Mouse (Mus musculus) 3134 (cell line): ENCODE data around the gene Card19.

ENCODE experiments used
- DNase-seq: peaks from one replicate; pipeline ENCODE4 v3.0.0-alpha.2; 2011; ENCODE audit warnings: low spot score; ENCODE audit not compliant: insufficient read length; ENCODE audit errors: extremely low read depth

Gene Card19

DNA sequence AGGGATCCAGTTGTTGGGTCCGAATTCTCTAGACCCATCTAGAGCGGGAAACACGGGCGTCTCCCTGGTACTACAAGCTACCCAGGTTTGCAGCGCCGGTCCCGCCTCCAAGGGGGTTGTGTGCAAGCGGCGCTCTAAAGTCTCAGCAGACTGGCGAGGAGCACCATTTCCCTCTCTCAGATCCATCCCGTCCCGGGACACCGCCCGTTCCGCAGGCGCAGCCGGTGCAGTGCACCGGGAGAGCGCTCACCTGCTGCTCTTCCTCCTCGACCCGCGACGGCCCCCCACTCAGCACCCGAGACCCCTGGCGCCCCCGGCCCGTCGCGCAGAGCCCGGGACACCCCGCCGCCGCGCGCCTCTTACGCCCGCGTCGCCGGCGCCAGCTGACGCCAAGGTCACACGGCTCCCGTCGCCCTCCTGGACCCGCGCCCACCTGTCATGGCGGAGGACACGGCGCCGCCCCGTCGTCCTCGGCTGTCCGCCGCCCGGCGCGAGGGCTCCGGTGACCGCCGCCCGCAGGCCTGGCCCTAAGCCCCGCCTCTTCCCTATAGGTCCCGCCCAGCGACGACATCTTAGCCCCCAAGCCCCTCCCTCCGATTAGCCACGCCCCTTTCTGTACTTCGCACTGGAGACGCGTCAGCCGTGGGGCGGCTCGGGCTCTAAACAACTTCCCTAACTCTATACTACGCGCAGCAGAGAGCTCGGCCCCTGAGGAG, at the start of gene Card19:
TSS of gene Card19 (minus strand) at position 534 of the 716 bp plus-strand sequence.
- peak; percentile 91 for DNase-seq

DNA sequence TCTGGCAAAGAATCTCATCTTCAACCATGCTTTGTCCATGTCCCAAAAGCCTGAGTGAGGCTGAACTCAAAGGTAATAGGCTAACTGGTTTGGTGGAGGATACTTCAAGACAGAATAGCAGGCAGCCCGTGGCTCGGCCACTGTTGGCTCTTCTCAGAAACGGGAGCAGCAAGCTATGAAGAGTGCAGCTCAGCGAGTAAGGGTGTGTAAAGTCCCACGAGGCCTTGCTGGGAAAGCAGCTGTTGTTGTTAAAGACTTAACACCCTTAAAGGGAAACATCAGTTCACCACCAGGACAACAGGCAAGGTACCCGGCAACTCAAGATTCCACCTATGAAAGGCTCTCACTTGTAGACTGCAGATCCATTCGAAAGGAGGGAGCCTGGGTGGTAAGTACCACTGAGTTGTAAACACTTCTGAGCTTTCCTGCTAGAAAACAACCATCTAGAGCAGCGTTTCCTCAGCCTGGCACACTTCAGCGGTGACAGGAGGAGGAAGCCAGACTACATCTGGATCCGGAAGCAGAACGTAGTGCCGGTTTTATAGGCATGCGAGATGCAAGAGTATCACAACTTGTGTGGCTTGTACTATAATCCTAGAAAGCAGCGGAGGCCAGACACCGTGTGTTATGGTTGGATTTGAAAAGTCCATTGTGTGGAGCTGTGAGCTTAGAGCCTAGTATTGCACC, 44.3 kb upstream of the Card19 start:
- no peak for DNase-seq

- no peak for DNase-seq
Observed at GRCm38 (mm10) chr13:49257819-49258313, 42.0 kb upstream of the Card19 start.

GRCm38 (mm10) chr13:49252746-49253145, 36.9 kb upstream of the Card19 start:
- DNase-seq: no peak

- DNase-seq: no peak
Observed at GRCm38 (mm10) chr13:49252113-49252512, 36.3 kb upstream of the Card19 start.

DNA sequence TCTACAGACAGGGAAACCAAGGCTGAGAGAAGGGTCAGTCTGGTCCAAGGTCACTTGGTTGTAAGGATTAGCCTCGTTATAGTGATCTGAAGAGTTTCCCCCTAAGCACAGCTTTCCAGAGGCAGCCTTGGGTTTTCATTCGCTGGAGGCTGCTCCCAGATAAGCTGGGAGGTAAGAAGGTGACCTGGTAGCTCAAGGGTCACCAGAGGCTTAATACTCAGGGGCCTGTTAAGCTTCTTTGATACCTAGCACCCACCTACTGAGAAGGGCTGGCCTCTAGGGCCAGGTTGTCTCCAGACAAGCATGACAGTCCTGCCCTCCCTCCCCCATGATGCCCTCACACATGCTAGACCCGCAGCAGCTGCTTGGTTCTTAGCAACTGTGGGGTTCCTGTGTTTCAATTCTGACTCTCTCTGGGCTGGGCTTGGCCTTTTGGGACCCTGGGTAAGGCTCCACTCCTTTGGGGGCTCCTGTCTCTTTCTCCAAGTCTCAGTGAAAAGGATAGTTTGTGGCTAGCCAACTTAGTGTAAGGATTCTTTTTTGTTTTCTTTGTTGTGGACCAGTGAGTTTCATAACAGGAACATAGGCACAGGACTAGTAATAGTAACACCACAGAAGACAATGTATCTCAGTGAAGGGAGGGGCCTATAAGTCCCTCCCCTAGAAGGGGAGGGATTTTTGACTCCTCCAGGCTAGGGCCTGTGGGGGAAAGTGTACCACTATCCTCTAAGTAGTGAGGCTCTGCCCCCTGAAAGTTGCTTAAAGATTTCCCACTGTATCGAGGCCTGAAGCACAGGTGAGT, 35.1 kb upstream of the Card19 start:
- no peak for DNase-seq

GRCm38 (mm10) chr13:49249634-49250033, 33.8 kb upstream of the Card19 start:
- no peak for DNase-seq

DNA sequence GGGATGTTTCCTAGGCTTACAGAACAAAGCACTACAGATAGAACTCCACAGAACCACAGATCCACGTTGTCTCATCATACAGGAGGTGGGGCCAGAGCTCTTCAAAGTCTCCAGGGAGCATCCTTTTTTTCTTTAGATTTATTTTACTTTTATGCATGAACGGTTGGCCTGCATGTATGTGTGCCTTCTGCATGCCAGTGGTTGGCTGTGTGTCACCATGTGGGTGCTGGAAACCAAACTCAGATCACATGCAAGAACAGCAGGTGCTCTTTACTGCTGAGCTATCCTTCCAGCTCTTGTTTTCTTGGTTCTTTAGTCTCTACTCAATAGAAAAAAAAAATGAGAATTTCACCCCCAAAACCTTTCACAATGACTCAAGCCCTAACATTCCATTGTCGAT, 33.1 kb upstream of the Card19 start:
- no peak for DNase-seq

GRCm38 (mm10) chr13:49248467-49248862, 32.6 kb upstream of the Card19 start, which contains the start of gene Susd3:
Susd3 (minus strand) TSS chr13:49248706.
- DNase-seq: no peak

DNA sequence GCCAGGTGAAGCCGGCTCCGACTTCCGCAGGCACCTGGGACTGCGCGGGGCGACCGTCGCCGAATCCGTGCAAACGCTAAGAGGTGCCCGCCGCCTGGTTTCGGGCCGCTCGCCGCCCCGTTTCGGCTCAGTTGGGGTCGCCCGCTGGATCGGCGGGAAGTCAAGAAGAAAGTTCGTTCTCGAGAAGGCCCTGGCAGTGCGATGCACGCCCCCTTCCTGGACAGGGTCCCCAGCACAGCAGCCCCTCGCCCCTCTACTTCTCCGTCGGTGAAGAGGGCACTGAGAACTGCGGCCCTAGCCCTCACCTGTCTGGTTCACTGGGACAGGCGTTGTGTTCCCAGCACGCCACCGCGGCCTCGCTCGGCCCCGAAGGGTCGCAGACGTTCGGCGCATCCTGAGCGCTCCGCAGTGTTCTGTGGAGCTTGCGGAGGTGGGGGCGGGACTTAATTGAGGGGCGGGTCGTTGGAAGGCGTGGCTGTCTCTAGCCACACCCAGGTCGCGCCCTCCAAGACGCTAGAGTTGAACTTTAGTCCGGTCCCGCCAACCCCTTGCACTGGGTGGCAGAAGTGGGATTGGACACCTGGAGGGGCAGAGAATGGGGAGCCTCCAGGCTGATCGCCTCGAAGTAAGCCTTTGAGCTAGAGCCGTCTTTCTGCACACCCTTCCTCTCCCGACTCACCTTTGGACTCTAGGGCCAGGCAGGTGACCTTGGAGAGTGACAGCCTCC, 32.1 kb upstream of the Card19 start:
- DNase-seq: no peak

GRCm38 (mm10) chr13:49247232-49247739, 31.4 kb upstream of the Card19 start:
- DNase-seq: no peak

- DNase-seq: no peak
Observed at GRCm38 (mm10) chr13:49246626-49247025, 30.8 kb upstream of the Card19 start.

- DNase-seq: no peak
Observed at GRCm38 (mm10) chr13:49246011-49246410, 30.2 kb upstream of the Card19 start.

- no peak for DNase-seq
Observed at GRCm38 (mm10) chr13:49245251-49245650, 29.4 kb upstream of the Card19 start.

DNA sequence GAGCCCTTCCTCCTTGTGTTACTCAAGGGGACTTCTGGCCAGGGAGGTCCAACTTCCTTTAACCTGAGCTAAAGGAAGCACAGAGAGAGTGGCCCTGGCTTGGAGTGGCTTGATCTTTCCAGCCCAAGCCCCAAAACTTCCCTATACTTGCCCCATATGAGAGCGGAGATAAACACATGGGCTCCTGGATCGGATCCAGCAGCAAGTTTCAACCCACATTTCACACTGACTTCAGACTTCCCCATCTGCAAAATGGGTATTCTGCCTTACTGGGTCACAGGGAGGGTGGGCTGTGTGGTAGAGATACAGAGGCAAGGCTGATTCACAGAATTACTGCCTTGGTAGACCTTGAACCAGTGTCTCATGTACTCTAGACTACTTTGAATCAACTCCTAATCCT, 27.7 kb upstream of the Card19 start:
- DNase-seq: no peak

DNA sequence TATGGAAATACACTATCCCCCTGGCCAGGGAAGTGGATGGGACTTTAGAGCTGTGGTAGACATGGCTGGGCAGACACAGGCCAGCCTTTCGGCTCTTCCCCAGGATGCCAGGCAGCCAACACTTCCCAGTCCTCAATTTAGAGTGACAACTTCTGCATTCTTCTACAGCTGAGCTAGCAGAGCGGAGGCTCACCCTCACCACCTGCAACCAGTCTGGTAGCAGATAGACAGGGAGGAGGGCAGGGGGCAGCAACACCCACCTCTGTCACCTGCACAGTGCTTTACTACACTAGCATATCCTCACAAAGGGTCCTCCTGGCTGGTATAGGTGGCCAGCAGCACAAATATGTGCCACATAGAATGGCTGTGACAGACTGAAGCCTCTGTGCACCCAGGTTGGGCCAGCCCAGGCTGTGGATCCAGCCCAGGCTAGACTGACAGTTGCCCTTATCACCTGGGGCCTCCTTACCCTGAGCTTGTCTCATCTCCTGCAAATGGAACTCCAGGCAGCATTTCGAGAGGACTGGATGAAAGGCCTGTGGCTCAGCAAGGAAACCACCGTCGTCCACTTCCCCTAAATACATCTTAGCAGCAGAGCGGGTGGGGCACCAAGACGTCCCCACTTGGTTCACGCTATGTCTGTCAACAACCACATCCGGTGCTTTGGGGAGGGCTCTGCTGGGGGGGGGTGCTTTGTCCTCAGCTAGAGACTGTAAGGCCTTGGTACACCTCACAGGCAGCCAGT, 26.7 kb upstream of the Card19 start:
- peak; percentile 32 for DNase-seq

DNA sequence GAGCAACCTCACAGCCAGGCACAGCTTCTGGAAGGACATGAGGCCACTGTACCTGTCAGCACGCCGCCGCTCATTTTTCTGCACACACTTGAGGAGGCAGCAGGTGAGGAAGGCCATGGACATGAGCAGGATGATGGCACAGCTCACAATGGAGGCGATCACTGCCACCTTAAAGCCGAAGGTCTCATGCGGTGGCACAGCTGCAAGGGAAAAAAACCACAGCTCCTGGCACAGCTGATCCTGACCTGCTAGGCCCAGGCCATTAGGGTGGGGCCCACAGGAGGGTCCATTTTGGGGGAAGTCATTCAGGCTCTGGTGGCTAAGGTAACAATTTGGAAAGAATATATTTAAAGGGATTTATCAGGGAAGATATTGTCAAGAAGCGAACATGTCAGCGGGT, 22.9 kb upstream of the Card19 start:
- no peak for DNase-seq

DNA sequence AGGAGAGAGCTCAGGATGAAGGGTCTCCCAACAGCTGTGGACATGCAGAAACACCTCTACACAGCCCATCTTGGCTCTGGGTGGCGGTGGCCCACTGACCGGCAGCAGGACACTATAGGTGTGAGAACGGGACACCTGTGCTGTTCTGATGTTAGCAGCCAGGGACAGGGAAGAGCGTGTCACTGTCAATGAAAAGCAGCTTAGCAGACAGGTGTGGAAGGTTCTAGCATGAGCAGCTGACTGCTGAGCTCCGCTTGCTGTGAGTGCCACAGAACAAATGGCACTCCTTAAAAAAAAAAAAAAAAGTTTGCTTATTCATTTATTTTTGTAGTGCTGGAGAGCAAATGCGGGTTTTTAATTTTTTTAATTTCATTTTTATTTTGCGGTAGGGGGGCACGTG, 21.8 kb upstream of the Card19 start:
- DNase-seq: no peak

GRCm38 (mm10) chr13:49234711-49235110, 18.9 kb upstream of the Card19 start:
- no peak for DNase-seq
